Mouse (Mus musculus): Measurements from ENCODE around the gene Spo11.

GRCm38 (mm10) chr2:172949051-172949450 lies 28.4 kb upstream of the Spo11 start:
- no peak for TF ChIP-seq TAL1 (conservative IDR thresholded peaks at IDR 0.05; ENCODE audit: low read depth, low read length)
- TF ChIP-seq CTCF (IDR thresholded peaks at IDR 0.05; ENCODE audit: low read depth, low read length): no peak
- no peak for TF ChIP-seq POLR2AphosphoS5 (IDR thresholded peaks at IDR 0.05; ENCODE audit: insufficient replicate concordance, low read depth, low read length)
- no peak for TF ChIP-seq GATA1 (IDR thresholded peaks at IDR 0.05; ENCODE audit: borderline replicate concordance, low read length)
- TF ChIP-seq GATA2 (IDR thresholded peaks at IDR 0.05; ENCODE audit: borderline replicate concordance, low read depth, low read length): no peak
